Mouse (Mus musculus) thymus, adult 2 months (tissue): ENCODE measurements around the gene Tcaf1.

Experiments
- CTCF ChIP-seq: fragments of 200-500 bp; IDR thresholded peaks from 2 replicates; pipeline ENCODE4 v1.5.1; 2012; ENCODE audit warnings: mild to moderate bottlenecking, control low read depth, low read length, moderate library complexity, borderline replicate concordance; ENCODE audit not compliant: control insufficient read depth, poor library complexity, insufficient read depth; ENCODE audit errors: extremely low read depth
- POLR2A ChIP-seq: fragments of 200-500 bp; IDR thresholded peaks from 2 replicates; pipeline ENCODE4 v1.6.1; 2012; ENCODE audit warnings: mild to moderate bottlenecking, low read length, control low read depth, moderate library complexity; ENCODE audit not compliant: control insufficient read depth, poor library complexity, insufficient read depth; ENCODE audit errors: extremely low read depth

GRCm38 (mm10) chr6:42747846-42748245 lies 38.0 kb upstream of the Tcaf1 start:
- TF ChIP-seq CTCF (no peak), POLR2A (no peak)
